In genomic region chr15:84856006-84856995, GRCm38 (mm10) we compare ENCODE assay signal across 8 mouse cellular contexts. TPM values are rescaled to one million over a fixed set of nuclear protein-coding genes. Genes with fewer than 3 reads are reported as not detected.
DNase-seq lines count a peak whose midpoint lies in the region; ATAC-seq lines count a peak whose summit lies in the region.

Gene Phf21b, minus strand, starts transcription at chr15:84856049.

- H3K4me1 ChIP-seq in brown adipose tissue, adult 24 weeks (ENCODE audit: control insufficient read depth, insufficient read depth, insufficient read length, low read length): no peaks in the 10 kb centered on the region
- peaks cover 26% of the 10 kb centered on the region for H3K4me1 ChIP-seq in forebrain, embryonic 12.5 days
- H3K4me1 ChIP-seq in heart, embryonic 16.5 days (ENCODE audit: control insufficient read depth, insufficient read depth, low read length): peaks cover 27% of the 10 kb centered on the region
- H3K4me1 ChIP-seq in neural tube, embryonic 15.5 days: peaks cover 39% of the 10 kb centered on the region

- peaks cover 5% of the 10 kb centered on the region; the same call in 1 of the 2 replicates for H3K27me3 ChIP-seq in forebrain, embryonic 12.5 days
- peaks cover 13% of the 10 kb centered on the region for H3K27me3 ChIP-seq in heart, embryonic 16.5 days (ENCODE audit: control insufficient read depth, insufficient read depth, low read length)
- no peaks in the 10 kb centered on the region for H3K27me3 ChIP-seq in neural tube, embryonic 15.5 days (replicated peaks)

- DNase-seq in CD8-positive naive resting alpha-beta T cell, adult 2 months (ENCODE audit: low read depth in 2 of 2, low spot score in 2 of 2): peak; percentile 54 to 64
- DNase-seq in kidney, postnatal 36 days: peak; percentile 89 to 95
- peak; percentile 77 to 84 for DNase-seq in lung, adult 18-20 months
- peak; percentile 88 for DNase-seq in testis, postnatal 10 days (ENCODE audit: low spot score)

- H3K4me2 ChIP-seq in forebrain, embryonic 12.5 days: peak within 1 kb of the TSS; percentile 77
- peak within 1 kb of the TSS; percentile 99 for H3K4me2 ChIP-seq in heart, embryonic 16.5 days (ENCODE audit: low read depth, low read length)
- H3K4me2 ChIP-seq in neural tube, embryonic 15.5 days: peak within 1 kb of the TSS; percentile 96

- H3K9me3 ChIP-seq in forebrain, embryonic 12.5 days: no peaks in the 10 kb centered on the region
- H3K9me3 ChIP-seq in heart, embryonic 16.5 days (replicated peaks; ENCODE audit: control insufficient read depth, low read length): no peaks in the 10 kb centered on the region
- no peaks in the 10 kb centered on the region for H3K9me3 ChIP-seq in neural tube, embryonic 15.5 days (replicated peaks)

- ATAC-seq in forebrain, embryonic 12.5 days (ENCODE audit: low FRiP score): peak; percentile 72
- ATAC-seq in heart, embryonic 16.5 days (replicated peaks; ENCODE audit: extremely low read depth, insufficient read depth, low FRiP score): peak; percentile 80
- peak; percentile 66 for ATAC-seq in neural tube, embryonic 15.5 days (ENCODE audit: low FRiP score)

- H3K9ac ChIP-seq in forebrain, embryonic 12.5 days: peak within 1 kb of the TSS; percentile 96
- H3K9ac ChIP-seq in heart, embryonic 16.5 days (ENCODE audit: low read length): peak within 1 kb of the TSS; percentile 74
- peak within 1 kb of the TSS; percentile 74 for H3K9ac ChIP-seq in neural tube, embryonic 15.5 days (replicated peaks)

- H3K4me3 ChIP-seq in brown adipose tissue, adult 24 weeks (ENCODE audit: insufficient read depth, low read depth, low read length): peak within 1 kb of the TSS; percentile 89
- peak within 1 kb of the TSS; percentile 90 for H3K4me3 ChIP-seq in forebrain, embryonic 12.5 days (replicated peaks)
- peak within 1 kb of the TSS; percentile 74 for H3K4me3 ChIP-seq in heart, embryonic 16.5 days (ENCODE audit: low read length)
- peak within 1 kb of the TSS; percentile 81 for H3K4me3 ChIP-seq in neural tube, embryonic 15.5 days (replicated peaks)

- WGBS in forebrain, embryonic 12.5 days: under 1% methylated on average over 57 of the region's 76 CpGs
- under 1% methylated on average over 70 of the region's 76 CpGs for WGBS in heart, embryonic 16.5 days
- under 1% methylated on average over 74 of the region's 76 CpGs for WGBS in neural tube, embryonic 15.5 days

- H3K27ac ChIP-seq in brown adipose tissue, adult 24 weeks (replicated peaks; ENCODE audit: low read depth, low read length): peak within 1 kb of the TSS; percentile 64
- peak within 1 kb of the TSS; percentile 98 for H3K27ac ChIP-seq in forebrain, embryonic 12.5 days
- no peak within 1 kb of the TSS for H3K27ac ChIP-seq in heart, embryonic 16.5 days (ENCODE audit: low read length)
- H3K27ac ChIP-seq in neural tube, embryonic 15.5 days (replicated peaks): peak within 1 kb of the TSS; percentile 97

- no peaks in the 10 kb centered on the region for H3K36me3 ChIP-seq in forebrain, embryonic 12.5 days (replicated peaks)
- H3K36me3 ChIP-seq in heart, embryonic 16.5 days (ENCODE audit: control insufficient read depth, insufficient read depth): no peaks in the 10 kb centered on the region
- no peaks in the 10 kb centered on the region for H3K36me3 ChIP-seq in neural tube, embryonic 15.5 days

RNA-seq across cellular contexts. Expression of gene Phf21b, which starts in this region (rescaled TPM):
- polyA plus RNA-seq in brown adipose tissue, adult 24 weeks (2012; ENCODE audit: insufficient read depth, insufficient read length, missing spikeins): 0.55 TPM in 1 of 2 replicates, not detected in the other
- 17.6 and 24.4 TPM in 2 replicates for polyA plus RNA-seq in forebrain, embryonic 12.5 days (2016; fragmentation: Nextera tagmentation; extraction: Ambion mirVana)
- 0.05 and 0.55 TPM in 2 replicates for polyA plus RNA-seq in heart, embryonic 16.5 days (2015; fragmentation: Nextera tagmentation; extraction: Ambion mirVana)
- 2.6 and 3.3 TPM in 2 replicates for polyA plus RNA-seq in neural tube, embryonic 15.5 days (2015; fragmentation: Nextera tagmentation; extraction: Ambion mirVana)

Comparison
In these comparisons a context has a peak if more than half of its experiments do, and no peak if none do; other contexts are left out.
1. Peak in ATAC-seq, H3K4me3 ChIP-seq, H3K9ac ChIP-seq and H3K4me2 ChIP-seq in heart, embryonic 16.5 days; RNA of the gene not detected or under 1 TPM.